Mouse (Mus musculus): ENCODE measurements around the gene Pdcd2l. TPM values are rescaled to one million over a fixed set of nuclear protein-coding genes. Genes with fewer than 3 reads are reported as not detected.
"Not testable (repeated sequence)": the region's sequence is repeated elsewhere in the genome, so short reads cannot be mapped to it uniquely, and the experiment has no call there.

Gene Pdcd2l
- polyA plus RNA-seq, 1 experiment from 2014 or later: 56.2 TPM

DNA sequence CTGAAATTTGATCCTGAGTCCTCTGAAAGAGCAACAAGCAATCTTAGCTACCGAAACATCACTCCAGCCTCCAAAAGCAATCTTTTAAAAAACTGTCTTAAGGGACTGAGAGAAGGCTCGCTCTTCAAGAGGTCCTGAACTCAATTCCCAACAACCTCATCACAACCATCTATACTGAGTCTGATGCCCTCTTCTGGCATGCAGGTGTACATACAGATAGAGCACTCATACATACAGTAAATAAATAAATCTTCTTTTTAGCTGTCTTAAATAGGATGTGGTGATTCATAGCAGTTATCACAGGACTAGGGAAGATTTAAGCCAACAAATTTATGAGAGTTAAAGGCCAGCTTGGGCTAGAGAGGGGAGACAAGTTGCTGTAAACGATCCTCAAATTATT lies 829 bp downstream of the Pdcd2l start:
- ATAC-seq (ENCODE audit: low read depth): no peak
- Histone ChIP-seq H3K4me1 (replicated peaks; ENCODE audit: control insufficient read depth, insufficient read depth, low read length) (peaks cover 5% of the 10 kb centered on the region), H3K9me3 (ENCODE audit: control insufficient read depth, low read length) (no peaks in the 10 kb centered on the region), H3K27ac (ENCODE audit: low read length) (no peak overlapping the region), H3K9ac (ENCODE audit: low read length) (peak overlapping the region; percentile 99), H3K4me2 (ENCODE audit: low read depth, low read length) (peak overlapping the region; percentile 71), H3K27me3 (ENCODE audit: control insufficient read depth, insufficient read depth, low read depth, low read length) (no peaks in the 10 kb centered on the region), H3K4me3 (ENCODE audit: low read length) (peak overlapping the region; percentile 98), H3K36me3 (ENCODE audit: control insufficient read depth, insufficient read depth, low read length) (peaks cover under 1% of the 10 kb centered on the region)
- WGBS: 41% methylated on average over 3 of the region's 3 CpGs

DNA sequence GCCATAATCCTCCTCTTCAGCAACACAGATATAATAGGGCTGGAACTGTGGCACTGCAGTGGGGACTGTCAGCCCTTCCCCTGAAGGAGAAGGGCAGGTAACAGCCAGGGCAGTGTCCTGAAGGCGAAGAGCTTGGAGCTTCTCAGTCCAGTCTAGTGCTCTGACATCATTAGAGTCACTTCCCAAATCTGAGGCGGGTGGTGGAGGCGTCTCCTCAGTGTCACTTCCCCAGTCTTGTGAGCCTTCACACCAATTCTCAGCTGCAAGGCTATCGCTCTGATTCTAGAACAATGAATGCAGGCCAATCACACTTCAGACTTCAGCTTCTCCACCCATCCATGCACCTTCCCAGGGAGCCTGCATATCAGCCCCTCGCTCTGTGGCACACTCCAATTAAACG lies 3.6 kb downstream of the Pdcd2l start:
- no peaks in the 10 kb centered on the region for H3K27me3 ChIP-seq (ENCODE audit: control insufficient read depth, insufficient read depth, low read depth, low read length)
- no peak for ATAC-seq (ENCODE audit: low read depth)
- 87% methylated on average over 6 of the region's 6 CpGs for WGBS

DNA sequence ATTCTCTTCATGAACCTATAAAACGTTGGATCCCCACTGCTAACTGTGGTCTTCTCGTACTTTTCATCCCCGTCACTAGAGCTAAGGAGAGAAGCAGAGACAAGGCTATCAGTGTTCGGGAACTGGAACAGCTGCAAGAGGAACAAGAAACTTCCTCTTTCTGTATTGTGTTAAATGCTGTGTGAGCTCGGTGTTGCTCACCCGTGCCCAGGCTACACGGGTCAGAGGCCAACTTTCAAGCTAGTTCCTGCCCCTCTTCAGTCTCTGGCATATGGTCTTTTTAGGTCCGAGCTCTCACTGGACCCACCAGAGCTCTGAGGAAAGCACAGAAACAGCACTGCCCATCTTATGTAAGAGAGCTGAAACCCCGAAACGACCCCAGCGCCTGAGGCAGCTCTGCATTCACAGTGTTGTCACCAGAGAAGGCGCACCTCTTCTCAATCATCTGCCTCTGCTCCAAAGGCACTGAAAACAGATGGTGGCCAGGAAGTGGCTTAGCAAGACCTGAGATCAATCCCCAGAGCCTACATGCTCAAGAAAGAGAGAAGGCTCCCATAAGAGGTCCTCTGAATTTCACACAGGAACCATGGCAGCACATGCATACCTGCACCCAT lies 7.0 kb downstream of the Pdcd2l start:
- H3K9ac ChIP-seq (ENCODE audit: low read length): no peak overlapping the region
- no peak for ATAC-seq (ENCODE audit: low read depth)
- no peak overlapping the region for H3K4me2 ChIP-seq (ENCODE audit: low read depth, low read length)
- no peak overlapping the region for H3K27ac ChIP-seq (ENCODE audit: low read length)
- H3K36me3 ChIP-seq (ENCODE audit: control insufficient read depth, insufficient read depth, low read length): peaks cover 23% of the 10 kb centered on the region
- no peak overlapping the region for H3K4me3 ChIP-seq (ENCODE audit: low read length)
- no peaks in the 10 kb centered on the region for H3K4me1 ChIP-seq (replicated peaks; ENCODE audit: control insufficient read depth, insufficient read depth, low read length)
- no peaks in the 10 kb centered on the region for H3K27me3 ChIP-seq (ENCODE audit: control insufficient read depth, insufficient read depth, low read depth, low read length)
- WGBS: 88% methylated on average over 12 of the region's 12 CpGs
- no peaks in the 10 kb centered on the region for H3K9me3 ChIP-seq (ENCODE audit: control insufficient read depth, low read length)

More for the DNA sequence above, 3.6 kb downstream of the Pdcd2l start:
- H3K4me2 ChIP-seq (ENCODE audit: low read depth, low read length): no peak overlapping the region
- no peak overlapping the region for H3K27ac ChIP-seq (ENCODE audit: low read length)
- H3K4me1 ChIP-seq (replicated peaks; ENCODE audit: control insufficient read depth, insufficient read depth, low read length): peaks cover 5% of the 10 kb centered on the region
- no peak overlapping the region for H3K9ac ChIP-seq (ENCODE audit: low read length)
- no peak overlapping the region for H3K4me3 ChIP-seq (ENCODE audit: low read length)
- H3K9me3 ChIP-seq (ENCODE audit: control insufficient read depth, low read length): no peaks in the 10 kb centered on the region
- H3K36me3 ChIP-seq (ENCODE audit: control insufficient read depth, insufficient read depth, low read length): peaks cover 16% of the 10 kb centered on the region

DNA sequence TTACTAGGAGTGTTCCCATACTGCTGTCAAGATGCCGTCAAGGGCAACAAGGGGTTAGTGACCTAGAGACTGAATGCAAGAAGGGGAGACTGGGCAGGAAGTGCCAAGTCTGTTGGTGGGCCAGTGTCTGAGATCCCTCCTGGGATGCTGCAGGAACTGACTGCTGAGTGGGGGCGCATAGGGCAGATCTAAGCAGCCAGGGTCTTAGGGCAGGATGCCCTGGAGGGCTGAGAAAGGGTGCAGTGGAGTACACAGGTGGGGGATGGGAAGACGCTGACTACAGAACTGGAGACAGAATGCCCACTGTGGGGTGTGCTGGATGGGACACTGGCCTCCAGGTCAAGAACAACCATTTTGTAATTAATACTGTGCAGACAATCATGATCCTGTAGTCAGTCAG lies 12.7 kb downstream of the Pdcd2l start:
- no peaks in the 10 kb centered on the region for H3K4me1 ChIP-seq (replicated peaks; ENCODE audit: control insufficient read depth, insufficient read depth, low read length)
- no peaks in the 10 kb centered on the region for H3K27me3 ChIP-seq (ENCODE audit: control insufficient read depth, insufficient read depth, low read depth, low read length)
- no peak overlapping the region for H3K4me3 ChIP-seq (ENCODE audit: low read length)
- ATAC-seq (ENCODE audit: low read depth): no peak
- no peak overlapping the region for H3K27ac ChIP-seq (ENCODE audit: low read length)
- peaks cover 21% of the 10 kb centered on the region for H3K36me3 ChIP-seq (ENCODE audit: control insufficient read depth, insufficient read depth, low read length)
- no peak overlapping the region for H3K9ac ChIP-seq (ENCODE audit: low read length)
- WGBS: 62% methylated on average over 3 of the region's 3 CpGs
- H3K9me3 ChIP-seq (ENCODE audit: control insufficient read depth, low read length): no peaks in the 10 kb centered on the region
- no peak overlapping the region for H3K4me2 ChIP-seq (ENCODE audit: low read depth, low read length)

DNA sequence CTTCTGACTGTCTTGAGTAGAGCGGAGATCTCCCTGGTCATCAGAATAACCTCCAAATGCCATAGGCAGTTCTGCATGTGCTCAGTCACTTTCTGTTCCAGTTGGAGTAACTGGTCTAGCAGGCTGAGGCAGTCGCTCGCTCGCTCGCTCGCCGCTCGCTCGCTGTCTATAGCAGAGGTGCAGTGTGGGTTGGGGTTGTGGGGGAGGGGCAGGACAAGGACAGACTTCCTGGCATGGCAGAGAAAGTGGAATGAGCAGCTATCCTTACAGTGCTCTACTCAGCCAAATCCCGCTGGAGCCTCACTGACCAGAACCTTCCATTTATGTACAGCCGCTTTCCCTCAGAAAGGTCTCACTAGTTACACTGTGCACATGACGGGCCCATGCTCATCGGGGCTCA lies 13.1 kb downstream of the Pdcd2l start:
- no peak overlapping the region for H3K4me3 ChIP-seq (ENCODE audit: low read length)
- no peaks in the 10 kb centered on the region for H3K27me3 ChIP-seq (ENCODE audit: control insufficient read depth, insufficient read depth, low read depth, low read length)
- H3K9ac ChIP-seq (ENCODE audit: low read length): no peak overlapping the region
- ATAC-seq (ENCODE audit: low read depth): peak; percentile 41; the same call in 1 of the 2 replicates
- no peaks in the 10 kb centered on the region for H3K4me1 ChIP-seq (replicated peaks; ENCODE audit: control insufficient read depth, insufficient read depth, low read length)
- H3K9me3 ChIP-seq (ENCODE audit: control insufficient read depth, low read length): no peaks in the 10 kb centered on the region
- WGBS: 76% methylated on average over 13 of the region's 13 CpGs
- no peak overlapping the region for H3K27ac ChIP-seq (ENCODE audit: low read length)
- peaks cover 19% of the 10 kb centered on the region for H3K36me3 ChIP-seq (ENCODE audit: control insufficient read depth, insufficient read depth, low read length)
- H3K4me2 ChIP-seq (ENCODE audit: low read depth, low read length): no peak overlapping the region

DNA sequence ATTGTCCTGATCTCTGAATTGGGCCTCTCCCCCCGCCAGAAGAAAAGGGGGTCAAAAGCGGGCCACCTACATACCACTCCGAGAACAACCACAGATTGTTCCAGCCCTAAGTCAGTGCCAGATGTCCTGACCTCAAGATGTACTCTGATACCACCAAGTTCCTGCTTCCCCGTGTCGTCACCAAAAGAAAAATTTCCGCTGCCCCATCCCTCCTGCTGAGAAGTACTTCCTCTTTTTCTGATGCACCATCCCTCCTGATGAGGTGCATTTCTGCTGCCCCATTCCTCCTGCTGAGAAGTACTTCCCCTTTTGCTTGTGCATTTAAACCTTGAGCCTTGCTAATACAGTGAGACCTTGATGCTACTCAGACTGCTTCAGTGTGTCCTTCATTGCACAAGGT lies 20.2 kb downstream of the Pdcd2l start:
- H3K27ac ChIP-seq (ENCODE audit: low read length); H3K4me2 ChIP-seq (ENCODE audit: low read depth, low read length); H3K27me3 ChIP-seq (ENCODE audit: control insufficient read depth, insufficient read depth, low read depth, low read length); H3K4me3 ChIP-seq (ENCODE audit: low read length); H3K4me1 ChIP-seq (replicated peaks; ENCODE audit: control insufficient read depth, insufficient read depth, low read length); H3K9ac ChIP-seq (ENCODE audit: low read length); ATAC-seq (ENCODE audit: low read depth); H3K9me3 ChIP-seq (ENCODE audit: control insufficient read depth, low read length); H3K36me3 ChIP-seq (ENCODE audit: control insufficient read depth, insufficient read depth, low read length): not testable (repeated sequence)
- 74% methylated on average over 6 of the region's 6 CpGs for WGBS

DNA sequence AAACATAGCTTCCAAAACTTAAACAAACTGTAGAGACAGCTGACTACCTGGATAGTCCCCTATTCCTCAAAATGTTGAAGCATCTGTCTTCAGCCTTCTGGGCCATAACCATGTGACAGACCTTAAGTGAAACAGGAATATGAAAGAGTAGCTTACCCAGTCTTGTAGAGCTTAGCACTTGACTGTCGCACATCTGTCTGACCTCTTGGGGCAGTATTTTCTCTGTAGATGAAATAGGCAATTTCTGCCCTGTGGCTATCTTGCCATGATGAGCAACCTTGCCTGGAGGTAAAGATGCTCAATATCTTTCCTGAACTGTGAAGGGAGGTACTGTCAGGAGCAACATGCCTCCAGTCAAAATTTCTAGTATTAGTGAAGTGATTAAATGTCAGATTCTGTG lies 24.2 kb downstream of the Pdcd2l start:
- H3K27ac ChIP-seq (ENCODE audit: low read length): no peak overlapping the region
- no peaks in the 10 kb centered on the region for H3K9me3 ChIP-seq (ENCODE audit: control insufficient read depth, low read length)
- no peak overlapping the region for H3K9ac ChIP-seq (ENCODE audit: low read length)
- ATAC-seq (ENCODE audit: low read depth): no peak
- H3K27me3 ChIP-seq (ENCODE audit: control insufficient read depth, insufficient read depth, low read depth, low read length): no peaks in the 10 kb centered on the region
- no peaks in the 10 kb centered on the region for H3K36me3 ChIP-seq (ENCODE audit: control insufficient read depth, insufficient read depth, low read length)
- H3K4me3 ChIP-seq (ENCODE audit: low read length): no peak overlapping the region
- 55% methylated on average over 1 of the region's 1 CpGs for WGBS
- H3K4me2 ChIP-seq (ENCODE audit: low read depth, low read length): no peak overlapping the region
- H3K4me1 ChIP-seq (replicated peaks; ENCODE audit: control insufficient read depth, insufficient read depth, low read length): peaks cover 6% of the 10 kb centered on the region; the same call in 1 of the 2 replicates

DNA sequence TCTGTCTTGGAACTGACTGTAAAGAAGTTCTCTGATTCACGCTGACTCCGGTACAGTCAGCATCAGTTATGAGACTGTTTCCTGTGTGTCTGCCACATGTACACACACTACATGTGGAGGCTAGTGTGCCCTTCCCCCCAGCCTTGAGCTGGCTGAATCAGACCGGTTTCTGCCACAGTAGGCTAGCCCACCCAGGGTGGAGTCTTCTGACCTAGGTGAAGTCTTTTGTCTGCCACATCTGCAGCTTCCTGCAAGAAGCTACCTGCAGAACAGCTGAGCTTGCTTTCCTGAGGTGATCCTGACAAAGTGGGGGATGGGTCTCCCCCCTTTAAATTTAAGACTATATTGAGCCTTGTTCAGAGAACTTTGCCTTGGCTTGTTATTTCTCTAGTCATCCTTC lies 27.0 kb downstream of the Pdcd2l start, which contains the start of gene Uba2:
TSS of gene Uba2 (minus strand) at position 146 of the 400 bp plus-strand sequence.
- WGBS: 77% methylated on average over 3 of the region's 3 CpGs

DNA sequence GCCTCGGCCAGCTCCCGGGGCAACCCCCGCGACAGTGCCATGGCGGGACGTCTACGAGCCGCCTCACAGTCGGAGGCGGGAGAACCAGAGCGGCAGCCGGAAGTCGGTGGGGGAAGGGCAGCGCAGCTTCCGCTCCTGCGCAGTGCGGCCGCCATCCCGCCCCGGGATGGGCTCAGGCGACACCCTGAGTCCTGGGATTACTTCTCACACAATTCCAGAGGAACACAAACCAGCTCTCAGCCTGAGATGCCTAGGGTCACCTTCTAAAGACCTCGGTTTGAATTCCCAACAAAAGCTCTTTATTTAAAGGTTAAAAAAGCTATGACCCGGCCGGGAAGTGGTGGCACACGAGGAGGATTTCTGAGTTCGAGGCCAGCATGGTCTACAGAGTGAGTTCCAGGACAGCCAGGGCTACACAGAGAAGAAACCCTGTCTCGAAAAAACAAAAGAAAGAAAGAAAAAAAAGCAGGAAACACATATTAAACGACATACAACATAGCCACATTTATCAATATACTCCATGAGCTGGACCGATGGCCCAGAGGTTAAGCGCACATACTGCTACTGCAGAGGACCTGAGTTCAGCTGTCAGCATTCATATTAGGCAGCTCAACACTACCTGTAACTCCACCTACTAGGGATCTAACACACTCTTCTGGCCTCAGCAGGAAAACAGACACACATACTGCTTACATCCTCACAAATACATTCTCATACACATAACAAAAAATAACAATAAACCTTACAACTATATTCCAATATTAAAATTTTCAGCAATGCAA lies 27.8 kb downstream of the Pdcd2l start:
- Histone ChIP-seq H3K4me2 (ENCODE audit: low read depth, low read length) (peak overlapping the region; percentile 93), H3K27me3 (ENCODE audit: control insufficient read depth, insufficient read depth, low read depth, low read length) (no peaks in the 10 kb centered on the region), H3K9ac (ENCODE audit: low read length) (peak overlapping the region; percentile 97), H3K4me3 (ENCODE audit: low read length) (peak overlapping the region; percentile 96), H3K27ac (ENCODE audit: low read length) (peak overlapping the region; percentile 88), H3K9me3 (ENCODE audit: control insufficient read depth, low read length) (no peaks in the 10 kb centered on the region), H3K4me1 (replicated peaks; ENCODE audit: control insufficient read depth, insufficient read depth, low read length) (peaks cover 13% of the 10 kb centered on the region), H3K36me3 (ENCODE audit: control insufficient read depth, insufficient read depth, low read length) (peaks cover 8% of the 10 kb centered on the region)
- WGBS: 10% methylated on average over 30 of the region's 30 CpGs
- peak; percentile 99 for ATAC-seq (ENCODE audit: low read depth)

More for the DNA sequence above, 27.0 kb downstream of the Pdcd2l start, which contains the start of gene Uba2:
- Histone ChIP-seq H3K4me2 (ENCODE audit: low read depth, low read length) (peak within 1 kb of the TSS; percentile 93), H3K4me1 (replicated peaks; ENCODE audit: control insufficient read depth, insufficient read depth, low read length) (peaks cover 13% of the 10 kb centered on the region), H3K9me3 (ENCODE audit: control insufficient read depth, low read length) (no peaks in the 10 kb centered on the region), H3K27ac (ENCODE audit: low read length) (peak within 1 kb of the TSS; percentile 88; the same call in 1 of the 2 replicates), H3K9ac (ENCODE audit: low read length) (peak within 1 kb of the TSS; percentile 97), H3K27me3 (ENCODE audit: control insufficient read depth, insufficient read depth, low read depth, low read length) (no peaks in the 10 kb centered on the region), H3K36me3 (ENCODE audit: control insufficient read depth, insufficient read depth, low read length) (peaks cover 5% of the 10 kb centered on the region; the same call in 1 of the 2 replicates), H3K4me3 (ENCODE audit: low read length) (peak within 1 kb of the TSS; percentile 96)
- ATAC-seq (ENCODE audit: low read depth): no peak
